Mouse (Mus musculus) hindbrain, embryonic 13.5 days (tissue): ENCODE data around the gene Mphosph6. TPM values are rescaled to one million over a fixed set of nuclear protein-coding genes. Genes with fewer than 3 reads are reported as not detected.

ENCODE experiments used
- ATAC-seq: fragments of 200-750 bp; cut with Nextera tagmentation; 2 replicates; pipeline ENCODE4 v1.8.0; 2017; ENCODE audit warnings: moderate TSS enrichment; ENCODE audit not compliant: low FRiP score
- H3K27ac ChIP-seq: fragments of 300-500 bp; sonication (generic); 2 replicates; pipeline ENCODE4 v1.5.1; 2015; ENCODE audit warnings: inconsistent platforms, mild to moderate bottlenecking, moderate library complexity
- H3K27me3 ChIP-seq: fragments of 300-500 bp; sonication (generic); 2 replicates; pipeline ENCODE4 v1.6.1; 2015; ENCODE audit warnings: mild to moderate bottlenecking, inconsistent platforms
- H3K36me3 ChIP-seq: fragments of 300-500 bp; sonication (generic); 2 replicates; pipeline ENCODE4 v1.6.1; 2015; ENCODE audit warnings: mild to moderate bottlenecking, inconsistent platforms
- H3K4me1 ChIP-seq: fragments of 300-500 bp; sonication (generic); replicated peaks from 2 replicates; pipeline ENCODE4 v1.6.1; 2015; ENCODE audit warnings: inconsistent platforms
- H3K4me2 ChIP-seq: fragments of 300-500 bp; sonication (generic); 2 replicates; pipeline ENCODE4 v1.6.1; 2015; ENCODE audit warnings: inconsistent platforms, mild to moderate bottlenecking, moderate library complexity
- H3K4me3 ChIP-seq: fragments of 300-500 bp; sonication (generic); 2 replicates; pipeline ENCODE4 v1.5.1; 2015; ENCODE audit warnings: mild to moderate bottlenecking, inconsistent platforms
- H3K9ac ChIP-seq: fragments of 300-500 bp; sonication (generic); 2 replicates; pipeline ENCODE4 v1.6.1; 2015; ENCODE audit warnings: mild to moderate bottlenecking, inconsistent platforms
- H3K9me3 ChIP-seq: fragments of 300-500 bp; sonication (generic); 2 replicates; pipeline ENCODE4 v1.6.1; 2016; ENCODE audit warnings: inconsistent platforms
- WGBS: fragments of 180-500 bp; shearing (Covaris S2); methylation state at CpG from one replicate; pipeline ENCODE4 v1.1.7; 2015; 5-methylcytosine and 5-hydroxymethylcytosine counted together
- polyA plus RNA-seq: library from polyadenylated mRNA; unstranded; fragments of >200 nt; fragmentation: Nextera tagmentation; extraction: Ambion mirVana; gene quantifications from 2 replicates; pipeline ENCODE4 v1.2.1, GENCODE M21; 2015

Gene Mphosph6
- polyA plus RNA-seq, 1 experiment from 2014 or later = 37.5 TPM

GRCm38 (mm10) chr8:117764625-117765024 is 37.1 kb downstream of the Mphosph6 start:
- Histone ChIP-seq H3K9ac (no peak overlapping the region), H3K27ac (no peak overlapping the region), H3K4me2 (no peak overlapping the region), H3K4me3 (no peak overlapping the region), H3K27me3 (no peaks in the 10 kb centered on the region), H3K9me3 (no peaks in the 10 kb centered on the region), H3K4me1 (no peaks in the 10 kb centered on the region), H3K36me3 (no peaks in the 10 kb centered on the region)
- WGBS = 90% methylated on average over 4 of the region's 4 CpGs
- no peak for ATAC-seq

- Histone ChIP-seq H3K27me3 (no peaks in the 10 kb centered on the region), H3K9ac (no peak overlapping the region), H3K4me2 (no peak overlapping the region), H3K36me3 (no peaks in the 10 kb centered on the region), H3K27ac (no peak overlapping the region), H3K4me1 (no peaks in the 10 kb centered on the region), H3K9me3 (no peaks in the 10 kb centered on the region), H3K4me3 (no peak overlapping the region)
- no peak for ATAC-seq
- WGBS = 89% methylated on average over 6 of the region's 6 CpGs
Measured at GRCm38 (mm10) chr8:117762776-117763175, 39.0 kb downstream of the Mphosph6 start.

GRCm38 (mm10) chr8:117757900-117758299 is 43.8 kb downstream of the Mphosph6 start:
- H3K9me3 ChIP-seq = no peaks in the 10 kb centered on the region
- H3K27ac ChIP-seq = no peak overlapping the region
- H3K27me3 ChIP-seq = no peaks in the 10 kb centered on the region
- no peaks in the 10 kb centered on the region for H3K4me1 ChIP-seq
- no peaks in the 10 kb centered on the region for H3K36me3 ChIP-seq
- no peak overlapping the region for H3K4me2 ChIP-seq
- H3K9ac ChIP-seq = no peak overlapping the region
- no peak overlapping the region for H3K4me3 ChIP-seq
- 88% methylated on average over 11 of the region's 11 CpGs for WGBS
- no peak for ATAC-seq

- Histone ChIP-seq H3K9ac (no peak overlapping the region), H3K27ac (no peak overlapping the region), H3K27me3 (no peaks in the 10 kb centered on the region), H3K4me3 (no peak overlapping the region), H3K36me3 (no peaks in the 10 kb centered on the region), H3K9me3 (no peaks in the 10 kb centered on the region), H3K4me2 (no peak overlapping the region), H3K4me1 (no peaks in the 10 kb centered on the region)
- no peak for ATAC-seq
- WGBS = 47% methylated on average over 2 of the region's 2 CpGs
Measured at GRCm38 (mm10) chr8:117749436-117749835, 52.3 kb downstream of the Mphosph6 start.

GRCm38 (mm10) chr8:117747886-117748730 is 53.6 kb downstream of the Mphosph6 start:
- ATAC-seq = no peak
- WGBS = 81% methylated on average over 9 of the region's 9 CpGs

GRCm38 (mm10) chr8:117747428-117747827 is 54.3 kb downstream of the Mphosph6 start:
- no peaks in the 10 kb centered on the region for H3K36me3 ChIP-seq
- WGBS = 60% methylated on average over 2 of the region's 2 CpGs
- no peak overlapping the region for H3K4me3 ChIP-seq
- H3K4me1 ChIP-seq = no peaks in the 10 kb centered on the region
- H3K4me2 ChIP-seq = no peak overlapping the region
- no peaks in the 10 kb centered on the region for H3K9me3 ChIP-seq
- H3K27me3 ChIP-seq = no peaks in the 10 kb centered on the region
- H3K27ac ChIP-seq = no peak overlapping the region
- ATAC-seq = no peak
- no peak overlapping the region for H3K9ac ChIP-seq

More at GRCm38 (mm10) chr8:117747886-117748730, 53.6 kb downstream of the Mphosph6 start:
- H3K4me3 ChIP-seq = no peak overlapping the region
- H3K27me3 ChIP-seq = no peaks in the 10 kb centered on the region
- H3K4me1 ChIP-seq = no peaks in the 10 kb centered on the region
- H3K27ac ChIP-seq = no peak overlapping the region
- no peak overlapping the region for H3K4me2 ChIP-seq
- no peak overlapping the region for H3K9ac ChIP-seq
- no peaks in the 10 kb centered on the region for H3K36me3 ChIP-seq
- H3K9me3 ChIP-seq = no peaks in the 10 kb centered on the region

GRCm38 (mm10) chr8:117746651-117747050 is 55.1 kb downstream of the Mphosph6 start:
- no peaks in the 10 kb centered on the region for H3K27me3 ChIP-seq
- H3K4me2 ChIP-seq = no peak overlapping the region
- 89% methylated on average over 5 of the region's 5 CpGs for whole genome bisulfite sequencing
- ATAC-seq = no peak
- H3K4me3 ChIP-seq = no peak overlapping the region
- no peaks in the 10 kb centered on the region for H3K36me3 ChIP-seq
- H3K9ac ChIP-seq = no peak overlapping the region
- no peaks in the 10 kb centered on the region for H3K9me3 ChIP-seq
- H3K27ac ChIP-seq = no peak overlapping the region
- no peaks in the 10 kb centered on the region for H3K4me1 ChIP-seq

GRCm38 (mm10) chr8:117742431-117743012 is 59.2 kb downstream of the Mphosph6 start:
- Histone ChIP-seq H3K27me3 (no peaks in the 10 kb centered on the region), H3K9me3 (no peaks in the 10 kb centered on the region), H3K4me1 (no peaks in the 10 kb centered on the region), H3K4me3 (no peak overlapping the region), H3K36me3 (no peaks in the 10 kb centered on the region), H3K9ac (no peak overlapping the region), H3K27ac (no peak overlapping the region), H3K4me2 (no peak overlapping the region)
- 58% methylated on average over 15 of the region's 15 CpGs for WGBS
- no peak for ATAC-seq

Other genes starting within 250 kb of the Mphosph6 start
- 1.4 and 1.6 TPM in 2 replicates for gene Sdr42e1, start 128.3 kb downstream of the Mphosph6 start, polyA plus RNA-seq
- not detected in 2 replicates for gene Hsd17b2, start 100.0 kb downstream of the Mphosph6 start, polyA plus RNA-seq